23 mouse cellular contexts compared by ENCODE assay signal in genomic region chr3:73725711-73726110, GRCm38 (mm10). TPM values are rescaled to one million over a fixed set of nuclear protein-coding genes. Genes with fewer than 3 reads are reported as not detected.
"Had no signal": no experiment of that assay in that cellular context is flagged by ENCODE, and none has a peak within 500 bp of the region (broad histone marks: within the 10 kb centered on the region; RNA-seq: fewer than 3 reads in every experiment).

No protein-coding gene starts in this region.

- H3K4me3 ChIP-seq: liver, embryonic 15.5 days; lung, embryonic 15.5 days; megakaryocyte, embryonic 14.5 days; midbrain, embryonic 13.5 days; myocyte; neural tube, embryonic 13.5 days; neural tube, embryonic 15.5 days; stomach, embryonic 15.5 days had no signal

- H3K27me3 ChIP-seq: liver, embryonic 15.5 days; lung, embryonic 15.5 days; megakaryocyte, embryonic 14.5 days; midbrain, embryonic 13.5 days; neural tube, embryonic 13.5 days; neural tube, embryonic 15.5 days; stomach, embryonic 15.5 days had no signal

- H3K27ac ChIP-seq: liver, embryonic 15.5 days; lung, embryonic 15.5 days; macrophage; midbrain, embryonic 13.5 days; neural tube, embryonic 13.5 days; neural tube, embryonic 15.5 days; stomach, embryonic 15.5 days; stomach, postnatal 0 days had no signal

- H3K36me3 ChIP-seq: liver, embryonic 15.5 days; lung, embryonic 15.5 days; midbrain, embryonic 13.5 days; neural tube, embryonic 13.5 days; neural tube, embryonic 15.5 days; stomach, embryonic 15.5 days had no signal

- H3K4me1 ChIP-seq: liver, embryonic 15.5 days; lung, embryonic 15.5 days; megakaryocyte, embryonic 14.5 days; midbrain, embryonic 13.5 days; neural tube, embryonic 13.5 days; neural tube, embryonic 15.5 days; stomach, embryonic 15.5 days had no signal

- DNase-seq: lung, adult 2 months; lung, postnatal 14 days; lung, postnatal 36 days; retina, postnatal 1 day; right cerebral cortex, adult 18-20 months; right cerebral cortex, postnatal 25 days; thymus, adult 2 months; thymus, postnatal 25 days; thymus, postnatal 4 days had no signal

- ATAC-seq: lung, postnatal 0 days; midbrain, embryonic 13.5 days; midbrain, embryonic 16.5 days had no signal

- H3K4me2 ChIP-seq: liver, embryonic 15.5 days; lung, embryonic 15.5 days; midbrain, embryonic 11.5 days; midbrain, embryonic 13.5 days; neural tube, embryonic 13.5 days; neural tube, embryonic 15.5 days; stomach, embryonic 15.5 days had no signal

- H3K9me3 ChIP-seq: liver, embryonic 15.5 days; lung, embryonic 15.5 days; megakaryocyte, embryonic 14.5 days; midbrain, embryonic 13.5 days; neural tube, embryonic 13.5 days; neural tube, embryonic 15.5 days; stomach, embryonic 15.5 days had no signal

- H3K9ac ChIP-seq: liver, embryonic 15.5 days; lung, embryonic 15.5 days; midbrain, embryonic 13.5 days; neural tube, embryonic 13.5 days; neural tube, embryonic 15.5 days; stomach, embryonic 15.5 days had no signal

RNA-seq across cellular contexts. Expression of gene Bche, which starts 17.5 kb away (rescaled TPM):
- total RNA-seq: megakaryocyte progenitor cell, adult 5-6 weeks had no signal
- polyA plus RNA-seq: macrophage had no signal
